Mouse (Mus musculus) embryonic facial prominence, embryonic 11.5 days (tissue): ENCODE data around the gene Dync2h1. TPM values are rescaled to one million over a fixed set of nuclear protein-coding genes. Genes with fewer than 3 reads are reported as not detected.
A peak's percentile ranks its signal among the peaks of the same experiment; 100 is the strongest.
"Not testable (repeated sequence)": the region's sequence is repeated elsewhere in the genome, so short reads cannot be mapped to it uniquely, and the experiment has no call there.

Experiments used
- ATAC-seq: fragments of 200-750 bp; cut with Nextera tagmentation; replicated peaks from 2 replicates; pipeline ENCODE4 v1.8.0; 2017; ENCODE audit warnings: low read depth; ENCODE audit not compliant: insufficient number of reproducible peaks, low FRiP score, low TSS enrichment
- DNase-seq: peaks from one replicate; pipeline ENCODE4 v3.0.0-alpha.2; 2015; ENCODE audit warnings: low spot score
- H3K27ac ChIP-seq: fragments of 300-500 bp; sonication (generic); replicated peaks from 2 replicates; pipeline ENCODE4 v1.5.1; 2014; ENCODE audit warnings: mild to moderate bottlenecking, low read depth, low read length, control low read depth
- H3K27me3 ChIP-seq: fragments of 300-500 bp; sonication (generic); 2 replicates; pipeline ENCODE4 v1.6.1; 2014; ENCODE audit warnings: mild to moderate bottlenecking, low read length, moderate library complexity, mixed read lengths; ENCODE audit not compliant: control insufficient read depth, insufficient read depth
- H3K36me3 ChIP-seq: fragments of 300-500 bp; sonication (generic); replicated peaks from 2 replicates; pipeline ENCODE4 v1.6.1; 2014; ENCODE audit warnings: low read depth, mild to moderate bottlenecking, low read length, moderate library complexity, mixed read lengths; ENCODE audit not compliant: control insufficient read depth, insufficient read depth
- H3K4me1 ChIP-seq: fragments of 300-500 bp; sonication (generic); 2 replicates; pipeline ENCODE4 v1.6.1; 2014; ENCODE audit warnings: low read length, mixed read lengths; ENCODE audit not compliant: control insufficient read depth, insufficient read depth
- H3K4me2 ChIP-seq: fragments of 300-500 bp; sonication (generic); 2 replicates; pipeline ENCODE4 v1.6.1; 2014; ENCODE audit warnings: low read depth, mild to moderate bottlenecking, control low read depth, low read length, moderate library complexity
- H3K4me3 ChIP-seq: fragments of 300-500 bp; sonication (generic); 2 replicates; pipeline ENCODE4 v1.5.1; 2014; ENCODE audit warnings: low read depth, low read length, control low read depth
- H3K9ac ChIP-seq: fragments of 300-500 bp; sonication (generic); replicated peaks from 2 replicates; pipeline ENCODE4 v1.6.1; 2014; ENCODE audit warnings: mild to moderate bottlenecking, control low read depth, low read length
- H3K9me3 ChIP-seq: fragments of 300-500 bp; sonication (generic); replicated peaks from 2 replicates; pipeline ENCODE4 v1.6.1; 2016; ENCODE audit warnings: mild to moderate bottlenecking, low read length, inconsistent platforms, mixed read lengths; ENCODE audit not compliant: control insufficient read depth
- WGBS: fragments of 180-500 bp; shearing (Covaris S2); extraction: QIAGEN DNeasy Blood & Tissue Kit; methylation state at CpG from one replicate; pipeline ENCODE4 v1.1.7; 2014; 5-methylcytosine and 5-hydroxymethylcytosine counted together
- polyA plus RNA-seq: library from polyadenylated mRNA; unstranded; fragments of >200 nt; fragmentation: Nextera tagmentation; extraction: Ambion mirVana; gene quantifications from 2 replicates; pipeline ENCODE4 v1.2.1, GENCODE M21; 2014

The Dync2h1 gene
- 22.0 and 24.5 TPM in 2 replicates for polyA plus RNA-seq

DNA sequence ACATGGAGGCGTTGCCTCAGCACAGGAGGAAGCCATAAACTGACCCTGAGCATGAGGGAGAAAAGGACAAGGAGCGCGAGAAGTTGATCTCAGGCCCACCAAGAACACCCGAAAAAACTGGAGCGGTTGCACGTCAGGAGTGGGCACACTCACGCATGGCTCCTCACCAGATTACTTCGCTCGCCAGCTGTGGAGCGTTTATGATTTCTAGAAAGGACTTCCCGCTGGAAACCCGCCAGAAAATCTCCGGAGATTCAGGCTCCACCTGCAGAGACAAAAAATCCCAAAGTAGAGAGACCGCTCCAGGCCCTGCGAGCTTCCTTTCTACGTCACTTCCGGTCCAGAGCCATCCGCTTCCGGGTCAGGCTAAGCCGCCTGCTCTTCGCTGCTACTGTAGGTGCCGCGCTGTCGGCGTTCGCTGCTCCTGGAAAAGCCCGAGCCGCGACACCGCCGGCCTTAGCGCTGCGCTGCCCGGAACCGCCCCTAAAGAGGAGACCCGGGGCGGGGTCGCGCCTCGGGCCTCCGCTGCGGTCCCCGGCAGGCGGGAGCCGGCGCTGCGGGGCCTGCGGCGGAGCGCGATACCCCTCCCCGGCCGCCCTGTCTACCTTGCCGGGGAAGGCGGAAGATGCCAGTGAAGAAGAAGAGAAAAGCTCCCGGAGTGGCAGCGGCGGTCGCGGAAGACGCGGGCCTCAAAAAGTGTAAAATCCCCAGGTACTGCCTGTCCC, at the start of gene Dync2h1, which contains the start of gene Dcun1d5:
TSS of gene Dync2h1 (minus strand) at position 275 of the 725 bp plus-strand sequence.
TSS of gene Dcun1d5 (plus strand) at position 349 of the 725 bp plus-strand sequence.
- peak; percentile 99 for ATAC-seq
- H3K27ac ChIP-seq, result peak within 1 kb of the TSS; percentile 90
- under 1% methylated on average over 58 of the region's 62 CpGs for WGBS

DNA sequence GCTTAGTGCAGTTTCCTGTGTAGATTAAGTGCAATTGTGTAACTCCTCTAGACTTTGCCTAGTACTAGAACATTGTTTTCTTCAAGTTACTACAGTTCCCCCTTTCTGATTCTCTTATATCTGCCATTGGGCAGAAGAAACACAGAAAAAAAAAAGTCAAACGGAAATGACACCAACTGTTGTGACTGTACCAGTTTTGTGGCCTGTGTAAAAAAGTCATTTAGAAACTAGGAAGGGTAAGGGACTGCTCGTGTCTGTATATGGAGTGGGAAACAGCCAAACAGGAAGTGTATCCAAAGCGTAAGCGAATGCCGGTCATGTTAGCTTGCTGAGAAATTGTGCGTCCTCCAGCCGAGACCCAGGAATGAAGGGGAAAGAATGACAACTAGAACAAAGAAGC, 37.2 kb upstream of the Dync2h1 start:
- no peaks in the 10 kb centered on the region for H3K36me3 ChIP-seq
- 86% methylated on average over 7 of the region's 7 CpGs for WGBS
- no peaks in the 10 kb centered on the region for H3K4me1 ChIP-seq
- no peak for ATAC-seq
- no peaks in the 10 kb centered on the region for H3K9me3 ChIP-seq
- no peak overlapping the region for H3K4me2 ChIP-seq
- DNase-seq, result no peak
- no peak overlapping the region for H3K9ac ChIP-seq
- H3K27me3 ChIP-seq, result no peaks in the 10 kb centered on the region
- no peak overlapping the region for H3K27ac ChIP-seq
- no peak overlapping the region for H3K4me3 ChIP-seq

More for the DNA sequence above, at the start of gene Dync2h1, which contains the start of gene Dcun1d5:
- H3K36me3 ChIP-seq, result no peaks in the 10 kb centered on the region
- H3K4me2 ChIP-seq, result peak within 1 kb of the TSS; percentile 49
- H3K9me3 ChIP-seq, result no peaks in the 10 kb centered on the region
- H3K4me3 ChIP-seq, result peak within 1 kb of the TSS; percentile 90
- no peaks in the 10 kb centered on the region for H3K4me1 ChIP-seq
- H3K9ac ChIP-seq, result peak within 1 kb of the TSS; percentile 90
- no peaks in the 10 kb centered on the region for H3K27me3 ChIP-seq
- peak; percentile 95 for DNase-seq

DNA sequence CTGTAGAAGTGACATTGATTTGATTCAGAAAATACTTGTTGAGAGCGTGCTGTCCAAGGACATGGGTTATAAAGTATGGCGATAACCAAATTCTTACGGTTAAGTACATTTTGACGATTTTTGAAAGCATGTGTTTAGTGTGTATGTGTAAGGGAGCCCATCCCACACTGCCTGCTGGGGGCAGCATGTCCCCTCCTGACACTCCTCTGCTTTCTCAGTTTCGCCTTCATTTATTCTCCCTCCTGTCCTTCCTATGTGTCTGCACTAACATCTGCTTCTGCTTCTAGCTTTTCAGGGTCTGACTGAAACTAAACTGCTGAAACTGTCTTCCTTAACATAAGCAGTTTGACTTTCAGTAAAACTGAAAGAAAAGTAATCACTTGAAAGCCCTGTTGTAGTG, 36.8 kb upstream of the Dync2h1 start:
- DNase-seq (no peak), ATAC-seq (no peak)
- H3K9ac ChIP-seq, result no peak overlapping the region
- no peaks in the 10 kb centered on the region for H3K27me3 ChIP-seq
- WGBS, result 81% methylated on average over 5 of the region's 5 CpGs
- H3K4me3 ChIP-seq, result no peak overlapping the region
- H3K27ac ChIP-seq, result no peak overlapping the region
- H3K4me2 ChIP-seq, result no peak overlapping the region
- no peaks in the 10 kb centered on the region for H3K9me3 ChIP-seq
- H3K4me1 ChIP-seq, result no peaks in the 10 kb centered on the region
- H3K36me3 ChIP-seq, result no peaks in the 10 kb centered on the region

GRCm38 (mm10) chr9:7216240-7216639, 32.0 kb upstream of the Dync2h1 start:
- ATAC-seq (no peak), DNase-seq (peak; percentile 6)
- H3K4me2 ChIP-seq, result no peak overlapping the region
- no peaks in the 10 kb centered on the region for H3K9me3 ChIP-seq
- H3K9ac ChIP-seq, result no peak overlapping the region
- no peaks in the 10 kb centered on the region for H3K4me1 ChIP-seq
- H3K4me3 ChIP-seq, result no peak overlapping the region
- 45% methylated on average over 2 of the region's 2 CpGs for WGBS
- no peak overlapping the region for H3K27ac ChIP-seq
- no peaks in the 10 kb centered on the region for H3K27me3 ChIP-seq
- no peaks in the 10 kb centered on the region for H3K36me3 ChIP-seq

DNA sequence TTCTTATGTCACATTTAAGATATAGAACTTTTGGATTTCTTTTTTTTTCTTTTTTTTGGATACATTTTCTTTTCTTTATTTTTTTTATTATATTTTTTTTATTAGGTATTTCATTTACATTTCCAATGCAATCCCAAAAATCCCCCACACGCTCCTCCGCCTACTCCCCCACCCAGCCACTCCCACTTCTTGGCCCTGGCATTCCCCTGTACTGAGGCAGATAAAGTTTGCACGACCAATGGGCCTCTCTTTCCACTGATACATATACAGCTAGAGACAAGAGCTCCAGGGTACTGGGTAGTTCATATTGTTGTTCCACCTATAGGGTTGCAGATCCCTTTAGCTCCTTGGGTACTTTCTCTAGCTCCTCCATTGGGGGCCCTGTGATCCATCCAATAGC, 6.4 kb upstream of the Dync2h1 start:
- H3K4me3 ChIP-seq, ATAC-seq, H3K9me3 ChIP-seq, H3K4me1 ChIP-seq, H3K27ac ChIP-seq, H3K27me3 ChIP-seq, DNase-seq, H3K36me3 ChIP-seq, H3K9ac ChIP-seq, H3K4me2 ChIP-seq: not testable (repeated sequence)
- WGBS, result 92% methylated on average over 3 of the region's 3 CpGs

GRCm38 (mm10) chr9:7184897-7185291, 648 bp upstream of the Dync2h1 start:
- ATAC-seq, result peak; percentile 75
- H3K4me2 ChIP-seq, result peak overlapping the region; percentile 43
- H3K9ac ChIP-seq, result peak overlapping the region; percentile 90
- peak overlapping the region; percentile 90 for H3K27ac ChIP-seq
- H3K4me3 ChIP-seq, result peak overlapping the region; percentile 90
- H3K9me3 ChIP-seq, result no peaks in the 10 kb centered on the region
- 0 out of 2 replicates have a peak, but pooled peaks cover under 1% of the 10 kb centered on the region for H3K36me3 ChIP-seq
- H3K27me3 ChIP-seq, result no peaks in the 10 kb centered on the region
- WGBS, result under 1% methylated on average over 23 of the region's 31 CpGs
- H3K4me1 ChIP-seq, result no peaks in the 10 kb centered on the region
- peak; percentile 22 for DNase-seq

DNA sequence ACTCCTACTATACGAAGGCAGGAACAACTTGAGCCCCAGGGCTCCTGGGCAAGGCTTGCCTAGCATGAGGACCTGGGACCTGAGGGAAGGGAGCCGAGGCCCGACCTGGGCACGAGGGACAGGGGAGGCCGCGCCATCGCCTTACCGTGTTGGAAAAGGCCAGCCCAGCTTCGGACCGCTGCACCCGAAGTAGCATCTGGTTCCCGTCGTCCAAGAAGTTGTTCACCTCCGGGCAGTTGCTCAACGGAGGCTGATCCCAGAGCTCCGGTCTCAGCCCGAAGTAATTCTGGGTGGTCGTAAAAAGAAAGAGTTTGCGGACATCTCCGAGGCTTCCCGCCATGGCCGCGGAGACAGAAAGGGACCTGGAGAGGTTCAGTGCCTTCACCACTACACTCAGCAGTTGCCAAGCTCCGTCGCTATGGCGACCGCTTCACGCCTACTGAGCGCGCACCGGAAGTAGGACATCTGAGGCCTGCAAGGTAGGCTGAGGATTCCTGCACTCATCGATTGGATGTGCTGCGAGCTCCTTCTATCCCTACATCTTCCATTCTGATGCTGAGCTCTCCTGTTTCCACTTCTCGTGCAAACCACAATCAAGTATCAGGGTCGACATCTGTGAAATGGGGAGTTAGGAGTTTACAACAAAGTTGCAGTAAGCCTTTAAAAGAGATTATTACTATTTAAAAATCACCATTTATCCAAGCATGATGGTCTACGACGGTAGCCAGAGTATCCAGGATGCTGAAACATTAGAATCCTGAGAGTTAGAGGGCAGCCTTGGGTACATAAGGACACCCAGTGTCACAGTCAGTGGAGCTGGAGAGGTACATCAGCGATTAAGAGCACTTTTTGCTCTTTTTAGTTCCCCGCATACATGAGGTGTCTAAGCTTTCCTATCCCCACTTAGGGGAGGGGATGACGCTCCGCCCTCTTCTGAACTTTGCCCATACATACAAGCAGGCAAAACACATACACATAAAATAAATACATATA, 7.3 kb downstream of the Dync2h1 start:
- no peaks in the 10 kb centered on the region for H3K9me3 ChIP-seq
- H3K27me3 ChIP-seq, result no peaks in the 10 kb centered on the region
- peak overlapping the region; percentile 62 for H3K4me2 ChIP-seq
- H3K9ac ChIP-seq, result peak overlapping the region; percentile 63
- no peak overlapping the region for H3K27ac ChIP-seq
- peak overlapping the region; percentile 50 for H3K4me3 ChIP-seq
- peak; percentile 100 for ATAC-seq
- H3K4me1 ChIP-seq, result no peaks in the 10 kb centered on the region
- 8% methylated on average over 41 of the region's 41 CpGs for WGBS
- DNase-seq, result peak; percentile 96
- no peaks in the 10 kb centered on the region for H3K36me3 ChIP-seq
